25 mouse cellular contexts compared by ENCODE assay signal in the genomic region with DNA sequence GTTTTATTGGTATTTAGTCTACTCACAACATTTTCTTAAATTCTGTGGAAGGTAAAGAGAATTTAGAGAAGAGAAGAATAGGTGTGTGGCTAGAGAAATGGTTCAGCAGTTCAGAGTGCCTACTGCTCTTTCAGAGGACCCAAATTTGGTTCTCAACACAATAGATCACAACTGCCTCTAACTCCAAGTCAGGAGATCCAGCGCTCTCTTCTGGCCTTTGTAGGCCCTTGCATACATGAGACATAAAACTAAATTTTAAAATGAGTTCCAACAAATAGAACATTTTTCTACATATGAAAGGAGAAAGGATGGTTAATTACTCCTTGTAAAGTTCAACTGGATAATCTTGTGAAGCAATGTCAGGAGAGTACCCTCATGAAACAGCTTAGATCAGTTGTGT.
"Had no signal": no experiment of that assay in that cellular context is flagged by ENCODE, and none has a peak within 500 bp of the region (broad histone marks: within the 10 kb centered on the region; RNA-seq: fewer than 3 reads in every experiment).

No protein-coding gene starts in this region.

- H3K9me3 ChIP-seq: embryonic facial prominence, embryonic 10.5 days; embryonic facial prominence, embryonic 12.5 days; embryonic facial prominence, embryonic 13.5 days; embryonic facial prominence, embryonic 15.5 days; forebrain, embryonic 10.5 days; forebrain, embryonic 12.5 days; forebrain, embryonic 13.5 days; forebrain, embryonic 15.5 days had no signal

- DNase-seq: cerebellum, adult 9-10 months; cerebellum, adult 9-11 months; cerebellum, postnatal 10 days; cerebellum, postnatal 14 days; cerebellum, postnatal 25 days; cerebellum, postnatal 36 days; embryo, embryonic 11 days; forebrain, postnatal 0 days; gastrocnemius, adult 2 months; gastrocnemius, postnatal 10 days; gastrocnemius, postnatal 14 days; gastrocnemius, postnatal 25 days; gastrocnemius, postnatal 36 days; heart, adult 11 months; heart, adult 18-20 months; heart, adult 2 months had no signal

- H3K27ac ChIP-seq: embryonic facial prominence, embryonic 10.5 days; embryonic facial prominence, embryonic 12.5 days; embryonic facial prominence, embryonic 13.5 days; embryonic facial prominence, embryonic 15.5 days; forebrain, embryonic 10.5 days; forebrain, embryonic 12.5 days; forebrain, embryonic 13.5 days; forebrain, embryonic 15.5 days; gastrocnemius, adult 2 months; heart, adult 2 months had no signal

- H3K9ac ChIP-seq: embryonic facial prominence, embryonic 12.5 days; embryonic facial prominence, embryonic 13.5 days; embryonic facial prominence, embryonic 15.5 days; forebrain, embryonic 12.5 days; forebrain, embryonic 13.5 days; forebrain, embryonic 15.5 days; forebrain, postnatal 0 days had no signal

- H3K27me3 ChIP-seq: embryonic facial prominence, embryonic 12.5 days; embryonic facial prominence, embryonic 13.5 days; embryonic facial prominence, embryonic 15.5 days; forebrain, embryonic 12.5 days; forebrain, embryonic 13.5 days; forebrain, embryonic 15.5 days had no signal

- H3K36me3 ChIP-seq: embryonic facial prominence, embryonic 10.5 days; embryonic facial prominence, embryonic 12.5 days; embryonic facial prominence, embryonic 13.5 days; embryonic facial prominence, embryonic 15.5 days; forebrain, embryonic 10.5 days; forebrain, embryonic 12.5 days; forebrain, embryonic 15.5 days had no signal

- H3K4me2 ChIP-seq: embryonic facial prominence, embryonic 12.5 days; embryonic facial prominence, embryonic 13.5 days; embryonic facial prominence, embryonic 15.5 days; forebrain, embryonic 12.5 days; forebrain, embryonic 13.5 days; forebrain, embryonic 15.5 days had no signal

- H3K4me3 ChIP-seq: embryonic facial prominence, embryonic 10.5 days; embryonic facial prominence, embryonic 12.5 days; embryonic facial prominence, embryonic 13.5 days; embryonic facial prominence, embryonic 15.5 days; erythroblast, embryonic 14.5 days; forebrain, embryonic 10.5 days; forebrain, embryonic 12.5 days; forebrain, embryonic 13.5 days; forebrain, embryonic 15.5 days; gastrocnemius, adult 2 months; heart, adult 2 months had no signal

- H3K4me1 ChIP-seq: embryonic facial prominence, embryonic 10.5 days; embryonic facial prominence, embryonic 12.5 days; embryonic facial prominence, embryonic 13.5 days; embryonic facial prominence, embryonic 15.5 days; forebrain, embryonic 10.5 days had no signal
